Mouse (Mus musculus) stomach, embryonic 16.5 days (tissue): ENCODE data around the gene Ddx21. TPM values are rescaled to one million over a fixed set of nuclear protein-coding genes. Genes with fewer than 3 reads are reported as not detected.

Source experiments
- ATAC-seq: fragments of 200-750 bp; cut with Nextera tagmentation; 2 replicates; pipeline ENCODE4 v1.8.0; 2017; ENCODE audit warnings: moderate number of reproducible peaks, moderate TSS enrichment; ENCODE audit not compliant: insufficient read depth, low FRiP score
- H3K27ac ChIP-seq: fragments of 300-500 bp; sonication (generic); 2 replicates; pipeline ENCODE4 v1.5.1; 2014; ENCODE audit warnings: low read length
- H3K27me3 ChIP-seq: fragments of 300-500 bp; sonication (generic); 2 replicates; pipeline ENCODE4 v1.6.1; 2014; ENCODE audit warnings: low read length, control low read depth, mixed read lengths; ENCODE audit not compliant: control insufficient read depth, insufficient read depth
- H3K36me3 ChIP-seq: fragments of 300-500 bp; sonication (generic); 2 replicates; pipeline ENCODE4 v1.6.1; 2014; ENCODE audit warnings: low read length; ENCODE audit not compliant: control insufficient read depth, insufficient read depth
- H3K4me1 ChIP-seq: fragments of 300-500 bp; sonication (generic); 2 replicates; pipeline ENCODE4 v1.6.1; 2014; ENCODE audit warnings: low read length, control low read depth, mixed read lengths; ENCODE audit not compliant: control insufficient read depth, insufficient read depth
- H3K4me2 ChIP-seq: fragments of 300-500 bp; sonication (generic); 2 replicates; pipeline ENCODE4 v1.6.1; 2014; ENCODE audit warnings: low read depth, low read length, mixed read lengths
- H3K4me3 ChIP-seq: fragments of 300-500 bp; sonication (generic); replicated peaks from 2 replicates; pipeline ENCODE4 v1.5.1; 2014; ENCODE audit warnings: mild to moderate bottlenecking, low read length
- H3K9ac ChIP-seq: fragments of 300-500 bp; sonication (generic); 2 replicates; pipeline ENCODE4 v1.6.1; 2014; ENCODE audit warnings: low read length
- H3K9me3 ChIP-seq: fragments of 300-500 bp; sonication (generic); replicated peaks from 2 replicates; pipeline ENCODE4 v1.6.1; 2016; ENCODE audit warnings: low read length, control low read depth; ENCODE audit not compliant: control insufficient read depth
- WGBS: fragments of 180-500 bp; shearing (Covaris S2); extraction: QIAGEN DNeasy Blood & Tissue Kit; methylation state at CpG from one replicate; pipeline ENCODE4 v1.1.7; 2014; 5-methylcytosine and 5-hydroxymethylcytosine counted together
- polyA plus RNA-seq: library from polyadenylated mRNA; unstranded; fragments of >200 nt; fragmentation: Nextera tagmentation; extraction: Ambion mirVana; gene quantifications from 2 replicates; pipeline ENCODE4 v1.2.1, GENCODE M21; 2015

Gene Ddx21
- polyA plus RNA-seq, 1 experiment from 2014 or later = 21.1 TPM

DNA sequence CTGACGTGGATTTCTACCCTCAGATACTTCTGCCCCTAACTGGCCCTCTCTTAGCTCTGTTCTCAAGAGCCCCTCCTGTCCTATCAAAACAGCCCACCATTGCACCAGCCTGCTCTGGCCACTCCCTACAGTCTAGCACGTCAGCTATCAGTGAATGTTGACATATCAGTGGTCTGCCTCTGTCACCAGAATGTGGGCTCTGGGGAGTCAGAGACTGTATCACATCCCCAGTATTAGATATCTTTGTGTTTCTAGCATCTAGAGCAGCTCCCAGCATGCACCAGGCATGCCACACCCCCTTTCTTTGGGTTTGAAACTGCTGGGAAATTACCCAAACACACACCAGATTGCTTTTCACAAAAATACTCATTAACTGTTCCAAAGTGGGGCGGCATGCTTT, 61.3 kb downstream of the Ddx21 start:
- Histone ChIP-seq H3K9me3 (no peaks in the 10 kb centered on the region), H3K4me3 (no peak overlapping the region), H3K9ac (no peak overlapping the region), H3K4me1 (no peaks in the 10 kb centered on the region), H3K4me2 (no peak overlapping the region), H3K27me3 (no peaks in the 10 kb centered on the region), H3K27ac (no peak overlapping the region), H3K36me3 (no peaks in the 10 kb centered on the region)
- WGBS = 52% methylated on average over 3 of the region's 3 CpGs
- no peak for ATAC-seq

GRCm38 (mm10) chr10:62534509-62534908, 67.6 kb downstream of the Ddx21 start:
- no peak overlapping the region for H3K4me3 ChIP-seq
- no peak for ATAC-seq
- H3K27me3 ChIP-seq = no peaks in the 10 kb centered on the region
- no peaks in the 10 kb centered on the region for H3K36me3 ChIP-seq
- WGBS = 74% methylated on average over 7 of the region's 7 CpGs
- no peak overlapping the region for H3K9ac ChIP-seq
- no peak overlapping the region for H3K27ac ChIP-seq
- H3K4me1 ChIP-seq = no peaks in the 10 kb centered on the region
- no peaks in the 10 kb centered on the region for H3K9me3 ChIP-seq
- H3K4me2 ChIP-seq = no peak overlapping the region

GRCm38 (mm10) chr10:62532832-62533231, 69.2 kb downstream of the Ddx21 start:
- H3K4me2 ChIP-seq = no peak overlapping the region
- no peaks in the 10 kb centered on the region for H3K27me3 ChIP-seq
- H3K4me1 ChIP-seq = no peaks in the 10 kb centered on the region
- no peak overlapping the region for H3K4me3 ChIP-seq
- no peak for ATAC-seq
- H3K27ac ChIP-seq = no peak overlapping the region
- no peak overlapping the region for H3K9ac ChIP-seq
- H3K36me3 ChIP-seq = no peaks in the 10 kb centered on the region
- 51% methylated on average over 2 of the region's 2 CpGs for WGBS
- no peaks in the 10 kb centered on the region for H3K9me3 ChIP-seq

Other genes with a start within 250 kb of the Ddx21 start
- gene Hk1, start 222.4 kb downstream of the Ddx21 start, polyA plus RNA-seq = 55.0 and 67.0 TPM in 2 replicates
- 15.6 and 17.4 TPM in 2 replicates for gene Hkdc1, start 179.8 kb downstream of the Ddx21 start, polyA plus RNA-seq
- 0.27 TPM in 1 of 2 replicates, not detected in the other for gene 4930507D05Rik, start 152.8 kb downstream of the Ddx21 start, polyA plus RNA-seq
- 23.9 and 26.1 TPM in 2 replicates for gene Supv3l1, start 152.5 kb downstream of the Ddx21 start, polyA plus RNA-seq
- gene Vps26a, start 115.5 kb downstream of the Ddx21 start, polyA plus RNA-seq = 80.6 and 83.2 TPM in 2 replicates
- 15.8 and 26.4 TPM in 2 replicates for gene Srgn, start 74.8 kb downstream of the Ddx21 start, polyA plus RNA-seq
- gene Kif1bp, start 23.8 kb downstream of the Ddx21 start, polyA plus RNA-seq = 23.9 and 24.7 TPM in 2 replicates
- 118 and 127 TPM in 2 replicates for gene Ddx50, start 48.9 kb upstream of the Ddx21 start, polyA plus RNA-seq
- 0.72 and 0.84 TPM in 2 replicates for gene Stox1, start 123.8 kb upstream of the Ddx21 start, polyA plus RNA-seq
- 103 TPM in 2 replicates for gene Ccar1, start 190.0 kb upstream of the Ddx21 start, polyA plus RNA-seq